Mouse (Mus musculus) urinary bladder, postnatal 14 days (tissue): ENCODE data around the gene 1700025G04Rik.

Source experiments
- DNase-seq: peaks from one replicate; pipeline ENCODE4 v3.0.0; 2021; ENCODE audit warnings: low spot score

1700025G04Rik gene

GRCm38 (mm10) chr1:152076222-152076845 is 13.6 kb downstream of the 1700025G04Rik start:
- DNase-seq = no peak

GRCm38 (mm10) chr1:152075725-152076124 is 14.2 kb downstream of the 1700025G04Rik start:
- no peak for DNase-seq

GRCm38 (mm10) chr1:152070441-152070840 is 19.5 kb downstream of the 1700025G04Rik start:
- no peak for DNase-seq

GRCm38 (mm10) chr1:152069745-152070144 is 20.2 kb downstream of the 1700025G04Rik start:
- no peak for DNase-seq

GRCm38 (mm10) chr1:152067919-152068318 is 22.0 kb downstream of the 1700025G04Rik start:
- DNase-seq = no peak

- no peak for DNase-seq
Observed at GRCm38 (mm10) chr1:152065527-152065926, 24.4 kb downstream of the 1700025G04Rik start.

GRCm38 (mm10) chr1:152063357-152064145 is 26.4 kb downstream of the 1700025G04Rik start:
- no peak for DNase-seq

GRCm38 (mm10) chr1:152061745-152062144 is 28.2 kb downstream of the 1700025G04Rik start:
- DNase-seq = peak; percentile 24

- DNase-seq = no peak
Observed at GRCm38 (mm10) chr1:152060265-152060664, 29.7 kb downstream of the 1700025G04Rik start.

- no peak for DNase-seq
Observed at GRCm38 (mm10) chr1:152058776-152059175, 31.1 kb downstream of the 1700025G04Rik start.

GRCm38 (mm10) chr1:152053112-152053511 is 36.8 kb downstream of the 1700025G04Rik start:
- peak; percentile 67 for DNase-seq

GRCm38 (mm10) chr1:152051858-152052257 is 38.1 kb downstream of the 1700025G04Rik start:
- DNase-seq = peak; percentile 63

GRCm38 (mm10) chr1:152050037-152050436 is 39.9 kb downstream of the 1700025G04Rik start:
- no peak for DNase-seq

- DNase-seq = no peak
Observed at GRCm38 (mm10) chr1:152048291-152048690, 41.6 kb downstream of the 1700025G04Rik start.

- no peak for DNase-seq
Observed at GRCm38 (mm10) chr1:152047416-152047815, 42.5 kb downstream of the 1700025G04Rik start.

- no peak for DNase-seq
Observed at GRCm38 (mm10) chr1:152043453-152043852, 46.5 kb downstream of the 1700025G04Rik start.

GRCm38 (mm10) chr1:152042409-152042808 is 47.5 kb downstream of the 1700025G04Rik start:
- DNase-seq = no peak

- DNase-seq = no peak
Observed at GRCm38 (mm10) chr1:152041005-152041404, 48.9 kb downstream of the 1700025G04Rik start.

GRCm38 (mm10) chr1:152040053-152040452 is 49.9 kb downstream of the 1700025G04Rik start:
- no peak for DNase-seq

GRCm38 (mm10) chr1:152039588-152039987 is 50.3 kb downstream of the 1700025G04Rik start:
- DNase-seq = no peak

GRCm38 (mm10) chr1:152038086-152038485 is 51.8 kb downstream of the 1700025G04Rik start:
- DNase-seq = no peak

- no peak for DNase-seq
Observed at GRCm38 (mm10) chr1:152037589-152037988, 52.3 kb downstream of the 1700025G04Rik start.

GRCm38 (mm10) chr1:152034766-152035165 is 55.2 kb downstream of the 1700025G04Rik start:
- DNase-seq = no peak
